Mouse (Mus musculus): Measurements from ENCODE around the gene Pold3. TPM values are rescaled to one million over a fixed set of nuclear protein-coding genes. Genes with fewer than 3 reads are reported as not detected.
"Not testable (repeated sequence)": the region's sequence is repeated elsewhere in the genome, so short reads cannot be mapped to it uniquely, and the experiment has no call there.

Gene Pold3
- polyA plus RNA-seq, 1 experiment from 2014 or later: 45.4 TPM

DNA sequence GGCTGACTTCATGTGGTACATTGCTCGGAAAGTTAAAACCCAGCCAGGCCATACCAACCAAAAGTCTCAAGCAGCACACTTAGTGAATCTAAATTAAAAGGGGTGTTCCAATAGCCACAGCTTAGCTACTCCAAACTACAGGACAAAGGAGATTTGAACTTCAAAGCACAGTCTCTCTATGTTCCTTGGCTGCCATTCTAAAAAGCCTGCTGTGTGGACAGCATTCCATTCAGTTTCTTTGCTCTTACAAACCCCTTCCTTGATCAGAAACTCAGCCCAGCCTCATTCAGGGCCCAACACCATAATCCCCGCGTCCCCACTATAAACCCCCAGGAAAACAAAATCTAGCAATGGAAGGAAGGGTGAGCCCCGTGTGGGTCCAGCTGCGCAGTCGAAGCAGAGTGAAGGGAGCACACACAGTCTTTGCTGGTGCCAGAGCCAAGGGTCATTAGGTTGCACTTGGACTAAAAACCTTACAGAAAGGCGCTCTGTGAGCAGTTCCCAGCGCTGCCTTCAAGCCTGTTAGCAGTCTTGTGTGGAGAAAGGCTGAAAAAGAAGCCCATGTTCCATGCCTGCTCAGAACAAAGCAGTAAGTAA lies 35.1 kb downstream of the Pold3 start:
- ATAC-seq: no peak
- Histone ChIP-seq H3K4me1 (ENCODE audit: control insufficient read depth, insufficient read depth, low read depth, low read length) (no peaks in the 10 kb centered on the region), H3K9me3 (ENCODE audit: control insufficient read depth, low read length) (no peaks in the 10 kb centered on the region), H3K27me3 (replicated peaks; ENCODE audit: control insufficient read depth, insufficient read depth, low read length) (no peaks in the 10 kb centered on the region), H3K4me2 (ENCODE audit: low read length) (no peak overlapping the region), H3K27ac (ENCODE audit: low read depth, low read length) (no peak overlapping the region), H3K4me3 (ENCODE audit: low read length) (no peak overlapping the region), H3K9ac (ENCODE audit: low read depth, low read length) (no peak overlapping the region), H3K36me3 (ENCODE audit: control insufficient read depth, insufficient read depth, low read length) (peaks cover 39% of the 10 kb centered on the region)
- 84% methylated on average over 8 of the region's 8 CpGs for WGBS

DNA sequence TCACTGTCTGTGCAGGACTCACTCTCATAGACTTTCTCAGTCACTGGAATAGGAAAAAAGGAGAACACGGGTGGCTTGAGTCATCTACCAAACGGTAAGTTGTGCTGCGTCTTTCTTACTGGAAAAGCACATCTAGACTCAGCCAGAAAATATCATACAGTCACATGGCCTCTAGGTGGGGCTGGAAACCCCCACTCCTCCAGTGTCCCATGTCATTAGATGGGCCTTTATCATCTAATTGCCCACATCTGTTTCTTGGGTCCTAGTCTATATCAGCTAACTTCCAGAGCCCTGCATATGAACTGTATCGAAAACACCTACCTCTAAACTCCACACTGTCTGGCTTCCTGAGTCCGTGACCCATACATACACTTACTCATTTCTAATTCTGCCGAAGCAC lies 37.6 kb downstream of the Pold3 start:
- no peak for ATAC-seq

GRCm38 (mm10) chr7:100082836-100083235 lies 38.5 kb downstream of the Pold3 start:
- H3K4me1 ChIP-seq (ENCODE audit: control insufficient read depth, insufficient read depth, low read depth, low read length): no peaks in the 10 kb centered on the region
- no peak overlapping the region for H3K27ac ChIP-seq (ENCODE audit: low read depth, low read length)
- no peak overlapping the region for H3K9ac ChIP-seq (ENCODE audit: low read depth, low read length)
- 96% methylated on average over 6 of the region's 6 CpGs for WGBS
- no peak overlapping the region for H3K4me2 ChIP-seq (ENCODE audit: low read length)
- H3K27me3 ChIP-seq (replicated peaks; ENCODE audit: control insufficient read depth, insufficient read depth, low read length): no peaks in the 10 kb centered on the region
- H3K4me3 ChIP-seq (ENCODE audit: low read length): no peak overlapping the region
- ATAC-seq: no peak
- no peaks in the 10 kb centered on the region for H3K9me3 ChIP-seq (ENCODE audit: control insufficient read depth, low read length)
- H3K36me3 ChIP-seq (ENCODE audit: control insufficient read depth, insufficient read depth, low read length): peaks cover 33% of the 10 kb centered on the region

More for the DNA sequence above, 37.6 kb downstream of the Pold3 start:
- Histone ChIP-seq H3K9me3 (ENCODE audit: control insufficient read depth, low read length) (no peaks in the 10 kb centered on the region), H3K4me2 (ENCODE audit: low read length) (no peak overlapping the region), H3K27ac (ENCODE audit: low read depth, low read length) (no peak overlapping the region), H3K4me1 (ENCODE audit: control insufficient read depth, insufficient read depth, low read depth, low read length) (no peaks in the 10 kb centered on the region), H3K27me3 (replicated peaks; ENCODE audit: control insufficient read depth, insufficient read depth, low read length) (no peaks in the 10 kb centered on the region), H3K9ac (ENCODE audit: low read depth, low read length) (no peak overlapping the region), H3K36me3 (ENCODE audit: control insufficient read depth, insufficient read depth, low read length) (peaks cover 33% of the 10 kb centered on the region), H3K4me3 (ENCODE audit: low read length) (no peak overlapping the region)
- WGBS: 87% methylated on average over 6 of the region's 6 CpGs

GRCm38 (mm10) chr7:100080087-100080781 lies 41.1 kb downstream of the Pold3 start:
- Histone ChIP-seq H3K27me3 (replicated peaks; ENCODE audit: control insufficient read depth, insufficient read depth, low read length) (no peaks in the 10 kb centered on the region), H3K4me2 (ENCODE audit: low read length) (no peak overlapping the region), H3K9ac (ENCODE audit: low read depth, low read length) (no peak overlapping the region), H3K4me3 (ENCODE audit: low read length) (no peak overlapping the region), H3K36me3 (ENCODE audit: control insufficient read depth, insufficient read depth, low read length) (peaks cover 18% of the 10 kb centered on the region), H3K4me1 (ENCODE audit: control insufficient read depth, insufficient read depth, low read depth, low read length) (no peaks in the 10 kb centered on the region), H3K9me3 (ENCODE audit: control insufficient read depth, low read length) (no peaks in the 10 kb centered on the region), H3K27ac (ENCODE audit: low read depth, low read length) (no peak overlapping the region)
- no peak for ATAC-seq
- WGBS: 79% methylated on average over 12 of the region's 12 CpGs

DNA sequence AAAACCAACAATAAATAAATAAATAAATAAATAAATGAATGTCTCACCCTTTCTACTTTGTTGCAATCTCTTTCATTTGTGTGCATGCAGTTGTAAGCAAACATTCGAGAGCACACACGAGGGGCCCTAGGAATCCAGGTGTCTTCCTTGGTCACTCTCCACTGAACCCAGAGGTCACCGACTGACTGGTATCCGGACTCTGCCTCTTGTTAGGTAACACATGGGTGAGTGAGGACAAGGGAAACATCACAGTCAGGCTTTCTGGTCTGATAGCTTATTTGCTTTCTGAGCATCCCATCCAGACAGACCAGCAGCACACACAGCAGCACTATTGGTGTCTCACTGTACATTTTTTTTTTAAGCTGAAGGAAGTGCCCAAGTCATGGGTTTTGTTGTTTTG lies 44.3 kb downstream of the Pold3 start:
- Histone ChIP-seq H3K9me3 (ENCODE audit: control insufficient read depth, low read length) (no peaks in the 10 kb centered on the region), H3K4me3 (ENCODE audit: low read length) (no peak overlapping the region), H3K27ac (ENCODE audit: low read depth, low read length) (no peak overlapping the region), H3K4me1 (ENCODE audit: control insufficient read depth, insufficient read depth, low read depth, low read length) (no peaks in the 10 kb centered on the region), H3K4me2 (ENCODE audit: low read length) (no peak overlapping the region), H3K36me3 (ENCODE audit: control insufficient read depth, insufficient read depth, low read length) (peaks cover 7% of the 10 kb centered on the region; the same call in 1 of the 2 replicates), H3K9ac (ENCODE audit: low read depth, low read length) (no peak overlapping the region), H3K27me3 (replicated peaks; ENCODE audit: control insufficient read depth, insufficient read depth, low read length) (no peaks in the 10 kb centered on the region)
- no peak for ATAC-seq
- WGBS: 88% methylated on average over 4 of the region's 4 CpGs

DNA sequence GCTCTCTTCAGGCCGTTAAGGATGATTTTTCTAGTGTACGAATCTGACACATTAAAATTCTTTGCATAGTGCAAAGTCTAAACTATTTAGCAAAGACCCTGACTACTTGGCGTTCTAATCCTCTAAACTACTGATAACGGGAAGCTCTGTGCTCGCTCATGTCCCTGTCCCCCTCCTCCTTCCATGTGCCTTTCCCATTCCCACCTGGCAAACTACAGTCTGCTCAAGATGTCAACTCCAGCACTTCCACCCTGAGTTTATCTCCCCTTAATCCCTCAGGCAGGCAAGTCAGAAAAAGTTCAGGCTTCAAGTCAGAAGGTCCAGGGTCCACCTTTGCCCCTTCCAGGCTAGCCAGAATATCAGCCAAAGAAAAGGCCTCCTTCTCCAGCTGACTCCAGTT lies 45.1 kb downstream of the Pold3 start:
- no peak for ATAC-seq
- WGBS: 88% methylated on average over 5 of the region's 5 CpGs

GRCm38 (mm10) chr7:100073959-100074358 lies 47.4 kb downstream of the Pold3 start:
- Histone ChIP-seq H3K9me3 (ENCODE audit: control insufficient read depth, low read length) (no peaks in the 10 kb centered on the region), H3K36me3 (ENCODE audit: control insufficient read depth, insufficient read depth, low read length) (peaks cover 2% of the 10 kb centered on the region; the same call in 1 of the 2 replicates), H3K4me3 (ENCODE audit: low read length) (no peak overlapping the region), H3K4me1 (ENCODE audit: control insufficient read depth, insufficient read depth, low read depth, low read length) (no peaks in the 10 kb centered on the region), H3K4me2 (ENCODE audit: low read length) (no peak overlapping the region), H3K27ac (ENCODE audit: low read depth, low read length) (no peak overlapping the region), H3K9ac (ENCODE audit: low read depth, low read length) (no peak overlapping the region), H3K27me3 (replicated peaks; ENCODE audit: control insufficient read depth, insufficient read depth, low read length) (no peaks in the 10 kb centered on the region)
- WGBS: 71% methylated on average over 2 of the region's 2 CpGs
- ATAC-seq: 0 out of 2 replicates have a peak, but pooled peaks have one; percentile 48

More for the DNA sequence above, 45.1 kb downstream of the Pold3 start:
- no peaks in the 10 kb centered on the region for H3K4me1 ChIP-seq (ENCODE audit: control insufficient read depth, insufficient read depth, low read depth, low read length)
- H3K9me3 ChIP-seq (ENCODE audit: control insufficient read depth, low read length): no peaks in the 10 kb centered on the region
- no peak overlapping the region for H3K27ac ChIP-seq (ENCODE audit: low read depth, low read length)
- no peaks in the 10 kb centered on the region for H3K27me3 ChIP-seq (replicated peaks; ENCODE audit: control insufficient read depth, insufficient read depth, low read length)
- no peak overlapping the region for H3K9ac ChIP-seq (ENCODE audit: low read depth, low read length)
- H3K36me3 ChIP-seq (ENCODE audit: control insufficient read depth, insufficient read depth, low read length): peaks cover 7% of the 10 kb centered on the region; the same call in 1 of the 2 replicates
- no peak overlapping the region for H3K4me2 ChIP-seq (ENCODE audit: low read length)
- H3K4me3 ChIP-seq (ENCODE audit: low read length): no peak overlapping the region

GRCm38 (mm10) chr7:100052991-100053390 lies 68.4 kb downstream of the Pold3 start:
- not testable (repeated sequence) for H3K36me3 ChIP-seq (ENCODE audit: control insufficient read depth, insufficient read depth, low read length); H3K4me3 ChIP-seq (ENCODE audit: low read length); H3K9ac ChIP-seq (ENCODE audit: low read depth, low read length); H3K27me3 ChIP-seq (replicated peaks; ENCODE audit: control insufficient read depth, insufficient read depth, low read length); H3K4me2 ChIP-seq (ENCODE audit: low read length); H3K9me3 ChIP-seq (ENCODE audit: control insufficient read depth, low read length); ATAC-seq; H3K27ac ChIP-seq (ENCODE audit: low read depth, low read length); H3K4me1 ChIP-seq (ENCODE audit: control insufficient read depth, insufficient read depth, low read depth, low read length)
- WGBS: 90% methylated on average over 2 of the region's 2 CpGs

DNA sequence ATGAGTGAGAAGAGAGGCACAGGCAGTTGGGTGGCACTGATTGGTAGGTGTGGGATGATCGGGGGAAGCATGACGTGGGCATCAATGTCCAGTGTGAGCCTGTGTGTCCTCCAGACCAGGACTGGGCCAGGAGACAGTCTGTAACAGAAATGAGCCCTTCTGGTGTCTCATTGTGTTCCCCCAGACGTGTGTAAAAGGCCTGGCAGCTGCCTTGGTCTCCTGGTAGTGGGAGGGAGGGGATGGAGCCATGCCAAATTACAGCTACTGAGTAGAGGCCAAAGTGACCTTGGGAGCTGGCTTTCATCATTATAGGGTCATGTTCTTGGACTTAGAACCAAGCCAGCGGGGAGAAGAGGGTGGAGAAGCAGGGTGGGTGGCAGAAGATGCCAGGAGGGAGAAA lies 69.5 kb downstream of the Pold3 start:
- WGBS: 57% methylated on average over 4 of the region's 4 CpGs
- ATAC-seq: no peak
- Histone ChIP-seq H3K4me1 (ENCODE audit: control insufficient read depth, insufficient read depth, low read depth, low read length) (no peaks in the 10 kb centered on the region), H3K9ac (ENCODE audit: low read depth, low read length) (no peak overlapping the region), H3K4me3 (ENCODE audit: low read length) (no peak overlapping the region), H3K36me3 (ENCODE audit: control insufficient read depth, insufficient read depth, low read length) (no peaks in the 10 kb centered on the region), H3K27me3 (replicated peaks; ENCODE audit: control insufficient read depth, insufficient read depth, low read length) (no peaks in the 10 kb centered on the region), H3K27ac (ENCODE audit: low read depth, low read length) (no peak overlapping the region), H3K9me3 (ENCODE audit: control insufficient read depth, low read length) (no peaks in the 10 kb centered on the region), H3K4me2 (ENCODE audit: low read length) (no peak overlapping the region)

Measured in hindbrain, embryonic 16.5 days (tissue).